Mouse (Mus musculus) liver, embryonic 16.5 days (tissue): ENCODE results near the gene Thra. TPM values are rescaled to one million over a fixed set of nuclear protein-coding genes. Genes with fewer than 3 reads are reported as not detected.

Source experiments
- ATAC-seq: fragments of 200-750 bp; cut with Nextera tagmentation; 2 replicates; pipeline ENCODE4 v1.8.0; 2017; ENCODE audit warnings: low read depth, mild to moderate bottlenecking, moderate number of reproducible peaks, moderate library complexity
- H3K27ac ChIP-seq: fragments of 300-500 bp; sonication (generic); 2 replicates; pipeline ENCODE4 v1.5.1; 2014; ENCODE audit warnings: mild to moderate bottlenecking, low read length
- H3K27me3 ChIP-seq: fragments of 300-500 bp; sonication (generic); 2 replicates; pipeline ENCODE4 v1.6.1; 2014; ENCODE audit warnings: low read depth, low read length, mixed read lengths; ENCODE audit not compliant: control insufficient read depth, insufficient read depth
- H3K36me3 ChIP-seq: fragments of 300-500 bp; sonication (generic); 2 replicates; pipeline ENCODE4 v1.6.1; 2014; ENCODE audit warnings: mild to moderate bottlenecking; ENCODE audit not compliant: control insufficient read depth, insufficient read depth
- H3K4me1 ChIP-seq: fragments of 300-500 bp; sonication (generic); 2 replicates; pipeline ENCODE4 v1.6.1; 2014; ENCODE audit warnings: low read depth, low read length, mixed read lengths; ENCODE audit not compliant: control insufficient read depth
- H3K4me2 ChIP-seq: fragments of 300-500 bp; sonication (generic); 2 replicates; pipeline ENCODE4 v1.6.1; 2014; ENCODE audit warnings: low read depth, low read length, mixed read lengths
- H3K4me3 ChIP-seq: fragments of 300-500 bp; sonication (generic); 2 replicates; pipeline ENCODE4 v1.5.1; 2014; ENCODE audit warnings: low read depth, mild to moderate bottlenecking, low read length
- H3K9ac ChIP-seq: fragments of 300-500 bp; sonication (generic); 2 replicates; pipeline ENCODE4 v1.6.1; 2014; ENCODE audit warnings: low read depth, low read length
- H3K9me3 ChIP-seq: fragments of 300-500 bp; sonication (generic); replicated peaks from 2 replicates; pipeline ENCODE4 v1.6.1; 2016; ENCODE audit warnings: low read length; ENCODE audit not compliant: control insufficient read depth
- WGBS: fragments of 180-500 bp; shearing (Covaris S2); extraction: QIAGEN DNeasy Blood & Tissue Kit; methylation state at CpG from one replicate; pipeline ENCODE4 v1.1.7; 2014; ENCODE audit not compliant: insufficient replicate concordance; 5-methylcytosine and 5-hydroxymethylcytosine counted together
- polyA plus RNA-seq: library from polyadenylated mRNA; unstranded; fragments of >200 nt; fragmentation: Nextera tagmentation; extraction: Ambion mirVana; gene quantifications from 2 replicates; pipeline ENCODE4 v1.2.1, GENCODE M21; 2015

Gene Thra
- polyA plus RNA-seq, 1 experiment from 2014 or later = 7.7 TPM

- no peak overlapping the region for H3K4me2 ChIP-seq
- H3K36me3 ChIP-seq = peaks cover 10% of the 10 kb centered on the region; the same call in 1 of the 2 replicates
- H3K4me1 ChIP-seq = peaks cover 56% of the 10 kb centered on the region
- WGBS = 47% methylated on average over 9 of the region's 9 CpGs
- no peak overlapping the region for H3K4me3 ChIP-seq
- no peaks in the 10 kb centered on the region for H3K27me3 ChIP-seq
- no peaks in the 10 kb centered on the region for H3K9me3 ChIP-seq
- 0 out of 2 replicates have a peak overlapping the region, but pooled peaks have one; percentile 26 for H3K27ac ChIP-seq
- H3K9ac ChIP-seq = no peak overlapping the region
- ATAC-seq = no peak
Observed at GRCm38 (mm10) chr11:98765421-98766309, 25.2 kb downstream of the Thra start.

- Histone ChIP-seq H3K36me3 (peaks cover 7% of the 10 kb centered on the region; the same call in 1 of the 2 replicates), H3K9me3 (no peaks in the 10 kb centered on the region), H3K4me1 (peaks cover 59% of the 10 kb centered on the region), H3K9ac (no peak overlapping the region), H3K4me2 (no peak overlapping the region), H3K4me3 (no peak overlapping the region), H3K27ac (no peak overlapping the region), H3K27me3 (no peaks in the 10 kb centered on the region)
- no peak for ATAC-seq
- 37% methylated on average over 2 of the region's 2 CpGs for WGBS
Observed at GRCm38 (mm10) chr11:98766346-98766745, 25.9 kb downstream of the Thra start.

DNA sequence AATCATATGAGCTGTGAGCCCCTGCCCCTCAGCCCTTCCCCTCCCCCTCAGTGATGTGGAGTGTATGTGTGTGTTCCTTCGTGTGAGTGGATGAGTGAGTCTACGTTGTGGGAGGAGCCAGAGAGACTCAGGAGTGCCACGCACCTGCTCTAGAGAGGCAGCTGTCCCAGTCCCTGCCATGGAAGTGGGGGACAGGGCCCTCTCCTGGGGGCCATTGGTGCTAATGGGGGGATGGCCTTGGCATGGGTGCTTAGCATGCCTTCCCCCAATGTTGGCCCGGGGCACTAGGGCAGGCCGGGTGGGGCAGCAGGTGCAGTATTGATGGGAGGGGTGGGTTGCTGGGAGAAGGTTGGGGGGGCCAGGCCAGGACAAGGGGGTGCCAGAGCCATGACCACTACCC, 26.4 kb downstream of the Thra start:
- Histone ChIP-seq H3K4me2 (no peak overlapping the region), H3K9ac (peak overlapping the region; percentile 53; the same call in 1 of the 2 replicates)

DNA sequence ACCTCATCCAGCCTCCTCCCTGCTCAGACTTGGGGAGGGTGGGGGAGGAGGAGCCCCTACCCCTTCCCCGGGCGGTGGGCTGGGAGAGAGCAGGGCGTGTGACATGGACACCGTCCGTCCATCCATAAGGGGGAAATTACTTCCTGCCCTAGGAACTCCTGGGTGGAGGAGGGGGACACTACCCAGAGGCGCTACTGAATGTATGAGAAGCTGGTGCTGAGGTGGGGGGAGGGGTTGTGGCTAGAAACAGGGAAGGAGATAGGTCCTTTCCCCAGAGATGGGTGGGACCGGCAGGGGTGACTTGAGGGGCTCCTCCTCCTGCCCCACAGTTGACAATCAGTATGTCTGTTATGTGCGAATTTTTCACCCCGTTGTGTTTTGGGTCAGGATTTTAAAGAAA, 26.8 kb downstream of the Thra start:
- Histone ChIP-seq H3K27me3 (no peaks in the 10 kb centered on the region), H3K9ac (peak overlapping the region; percentile 53), H3K4me1 (peaks cover 68% of the 10 kb centered on the region), H3K9me3 (no peaks in the 10 kb centered on the region), H3K4me2 (peak overlapping the region; percentile 80), H3K4me3 (peak overlapping the region; percentile 58), H3K27ac (peak overlapping the region; percentile 89; the same call in 1 of the 2 replicates), H3K36me3 (peaks cover 7% of the 10 kb centered on the region; the same call in 1 of the 2 replicates)
- peak; percentile 59 for ATAC-seq
- 20% methylated on average over 9 of the region's 9 CpGs for WGBS

More for the DNA sequence above, 26.4 kb downstream of the Thra start:
- peaks cover 63% of the 10 kb centered on the region for H3K4me1 ChIP-seq
- H3K27me3 ChIP-seq = no peaks in the 10 kb centered on the region
- peaks cover 7% of the 10 kb centered on the region; the same call in 1 of the 2 replicates for H3K36me3 ChIP-seq
- H3K4me3 ChIP-seq = no peak overlapping the region
- ATAC-seq = no peak
- H3K9me3 ChIP-seq = no peaks in the 10 kb centered on the region
- WGBS = 48% methylated on average over 5 of the region's 5 CpGs
- no peak overlapping the region for H3K27ac ChIP-seq

DNA sequence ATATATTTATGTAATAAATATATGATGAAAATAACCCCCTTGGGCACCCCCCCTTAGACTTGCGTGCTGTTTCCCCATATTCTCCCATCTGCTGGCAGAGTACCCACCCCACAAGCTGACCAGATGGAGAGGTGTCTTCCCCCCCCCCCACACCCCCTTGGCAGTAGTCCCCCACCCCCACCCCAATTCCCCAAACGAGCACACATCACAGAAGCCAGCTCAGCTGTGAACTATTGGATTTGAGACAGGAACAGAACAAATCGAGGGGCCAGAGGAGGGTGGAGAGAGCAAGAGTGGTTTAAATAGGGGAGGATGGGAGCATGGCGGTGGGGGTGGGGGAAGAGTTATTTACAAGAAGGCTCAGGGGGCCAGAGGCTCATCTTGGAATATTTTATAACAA, 27.3 kb downstream of the Thra start:
- Histone ChIP-seq H3K27me3 (no peaks in the 10 kb centered on the region), H3K9me3 (no peaks in the 10 kb centered on the region), H3K36me3 (peaks cover 7% of the 10 kb centered on the region; the same call in 1 of the 2 replicates), H3K4me2 (peak overlapping the region; percentile 80), H3K9ac (peak overlapping the region; percentile 69), H3K4me1 (peaks cover 72% of the 10 kb centered on the region), H3K27ac (peak overlapping the region; percentile 89), H3K4me3 (peak overlapping the region; percentile 58)
- ATAC-seq = no peak
- 12% methylated on average over 4 of the region's 4 CpGs for WGBS

DNA sequence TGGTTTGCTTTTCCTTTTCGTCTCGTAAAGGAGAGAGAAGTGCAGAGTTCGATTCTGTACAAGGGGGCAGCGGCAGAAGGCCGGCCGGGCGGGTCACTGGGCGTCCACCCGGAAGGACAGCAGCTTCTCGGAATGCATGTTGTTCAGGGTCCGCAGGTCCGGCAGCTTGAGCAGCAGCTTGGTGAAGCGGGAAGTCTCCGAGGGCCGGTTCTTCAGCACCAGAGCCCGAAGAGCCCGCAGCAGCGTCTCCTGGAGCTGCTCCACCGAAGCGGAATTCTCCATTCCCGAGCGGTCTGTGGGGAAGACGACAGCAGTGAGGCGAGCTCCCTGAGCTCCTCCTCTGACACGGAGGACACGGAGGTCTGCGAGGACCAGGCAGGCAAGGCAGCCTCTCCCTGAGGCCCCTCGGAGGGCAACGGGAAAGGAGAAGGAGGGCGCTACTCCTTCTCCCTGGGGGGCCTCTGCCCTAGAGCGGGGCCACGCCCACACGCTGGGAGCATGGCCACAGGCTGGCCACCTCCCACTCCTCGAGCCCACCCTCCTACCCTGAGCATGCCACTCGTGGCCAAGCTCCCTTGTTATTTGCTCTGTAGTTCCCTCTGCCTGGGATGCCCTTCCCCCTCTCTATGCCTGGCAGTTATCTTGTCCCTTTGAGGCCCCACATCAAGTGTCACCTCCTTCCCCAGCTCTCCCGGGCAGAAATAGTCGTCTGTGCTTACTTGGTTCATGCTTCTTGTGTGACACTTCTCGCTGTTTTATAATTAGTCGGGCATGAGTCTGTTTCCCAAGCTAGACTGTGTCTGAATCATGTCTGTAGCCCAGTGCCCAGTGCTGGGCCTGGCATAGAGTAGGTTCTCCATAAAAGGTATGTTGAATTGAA, 27.9 kb downstream of the Thra start:
- peaks cover 5% of the 10 kb centered on the region; the same call in 1 of the 2 replicates for H3K36me3 ChIP-seq
- ATAC-seq = peak; percentile 61
- H3K4me3 ChIP-seq = peak overlapping the region; percentile 58
- H3K27me3 ChIP-seq = no peaks in the 10 kb centered on the region
- H3K4me1 ChIP-seq = peaks cover 76% of the 10 kb centered on the region
- H3K4me2 ChIP-seq = peak overlapping the region; percentile 80
- peak overlapping the region; percentile 89 for H3K27ac ChIP-seq
- 25% methylated on average over 39 of the region's 39 CpGs for WGBS
- H3K9me3 ChIP-seq = no peaks in the 10 kb centered on the region
- peak overlapping the region; percentile 69 for H3K9ac ChIP-seq

- peak overlapping the region; percentile 89 for H3K27ac ChIP-seq
- H3K4me1 ChIP-seq = peaks cover 82% of the 10 kb centered on the region
- WGBS = 62% methylated on average over 25 of the region's 25 CpGs
- no peaks in the 10 kb centered on the region for H3K27me3 ChIP-seq
- H3K9me3 ChIP-seq = no peaks in the 10 kb centered on the region
- H3K4me2 ChIP-seq = peak overlapping the region; percentile 80
- peak overlapping the region; percentile 69 for H3K9ac ChIP-seq
- 0 out of 2 replicates have a peak, but pooled peaks cover 3% of the 10 kb centered on the region for H3K36me3 ChIP-seq
- peak overlapping the region; percentile 58 for H3K4me3 ChIP-seq
- no peak for ATAC-seq
Observed at GRCm38 (mm10) chr11:98769007-98769954, 28.8 kb downstream of the Thra start.
